Mouse (Mus musculus): Measurements from ENCODE around the gene Ogn.
"Not testable (repeated sequence)": the region's sequence is repeated elsewhere in the genome, so short reads cannot be mapped to it uniquely, and the experiment has no call there.

DNA sequence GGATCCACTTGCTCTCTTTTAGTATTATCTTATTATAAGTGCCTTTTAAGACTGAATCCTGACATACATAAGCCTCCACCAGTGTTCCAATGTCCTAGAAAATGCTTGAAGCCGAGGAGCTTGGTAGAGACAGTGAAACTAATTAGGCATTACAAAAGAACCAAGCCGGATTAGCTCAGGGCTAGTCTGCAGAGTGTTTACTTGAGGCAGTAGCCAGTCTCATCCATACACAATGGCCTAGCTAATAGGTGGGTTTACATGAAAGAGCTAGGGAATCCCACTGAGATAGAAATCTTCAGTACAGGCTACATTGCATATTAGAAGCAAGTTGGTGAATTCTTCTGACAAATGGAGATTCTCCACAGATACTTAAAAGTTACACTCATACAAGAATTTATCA is 5.3 kb upstream of the Ogn start:
- not testable (repeated sequence) for TF ChIP-seq POLR2A (IDR thresholded peaks at IDR 0.05; ENCODE audit: insufficient read depth, low read depth, low read length); CTCF (IDR thresholded peaks at IDR 0.05); EP300 (IDR thresholded peaks at IDR 0.05; ENCODE audit: insufficient read depth, low read depth, low read length)

All from heart, adult 2 months (tissue).